Mouse (Mus musculus) midbrain, postnatal 0 days (tissue): ENCODE measurements around the gene Lrrc23. TPM values are rescaled to one million over a fixed set of nuclear protein-coding genes. Genes with fewer than 3 reads are reported as not detected.

Experiments used
- ATAC-seq: fragments of 200-750 bp; cut with Nextera tagmentation; 2 replicates; pipeline ENCODE4 v1.8.0; 2017; ENCODE audit warnings: moderate number of reproducible peaks, mild to moderate bottlenecking, moderate TSS enrichment, moderate library complexity; ENCODE audit not compliant: low FRiP score
- DNase-seq: peaks from one replicate; pipeline ENCODE4 v3.0.0-alpha.2; 2015; ENCODE audit warnings: low spot score
- H3K27ac ChIP-seq: fragments of 300-500 bp; sonication (generic); 2 replicates; pipeline ENCODE4 v1.5.1; 2014; ENCODE audit warnings: low read depth, mild to moderate bottlenecking, low read length, mixed read lengths
- H3K27me3 ChIP-seq: fragments of 300-500 bp; sonication (generic); 2 replicates; pipeline ENCODE4 v1.6.1; 2014; ENCODE audit warnings: low read length, control low read depth, mixed read lengths; ENCODE audit not compliant: insufficient read depth
- H3K36me3 ChIP-seq: fragments of 300-500 bp; sonication (generic); 2 replicates; pipeline ENCODE4 v1.6.1; 2014; ENCODE audit warnings: low read length, control low read depth, mixed read lengths; ENCODE audit not compliant: insufficient read depth
- H3K4me1 ChIP-seq: fragments of 300-500 bp; sonication (generic); 2 replicates; pipeline ENCODE4 v1.6.1; 2014; ENCODE audit warnings: mild to moderate bottlenecking, control low read depth, antibody characterized with exemption, low read length, mixed read lengths; ENCODE audit not compliant: insufficient read depth
- H3K4me2 ChIP-seq: fragments of 300-500 bp; sonication (generic); 2 replicates; pipeline ENCODE4 v1.6.1; 2014; ENCODE audit warnings: low read depth, mild to moderate bottlenecking, low read length, mixed read lengths; ENCODE audit not compliant: poor library complexity, severe bottlenecking
- H3K4me3 ChIP-seq: fragments of 300-500 bp; sonication (generic); 2 replicates; pipeline ENCODE4 v1.5.1; 2014; ENCODE audit warnings: low read depth, mild to moderate bottlenecking, low read length, moderate library complexity
- H3K9ac ChIP-seq: fragments of 300-500 bp; sonication (generic); replicated peaks from 2 replicates; pipeline ENCODE4 v1.6.1; 2014; ENCODE audit warnings: mild to moderate bottlenecking, low read length, moderate library complexity, mixed read lengths; ENCODE audit not compliant: poor library complexity, severe bottlenecking
- H3K9me3 ChIP-seq: fragments of 300-500 bp; sonication (generic); 2 replicates; pipeline ENCODE4 v1.6.1; 2016; ENCODE audit warnings: low read length, control low read depth
- CTCF ChIP-seq: IDR thresholded peaks from 2 replicates; pipeline ENCODE4 v1.5.1; 2016; ENCODE audit warnings: antibody characterized with exemption, mild to moderate bottlenecking
- WGBS: fragments of 180-500 bp; shearing (Covaris S2); extraction: QIAGEN DNeasy Blood & Tissue Kit; methylation state at CpG from one replicate; pipeline ENCODE4 v1.1.7; 2014; 5-methylcytosine and 5-hydroxymethylcytosine counted together
- polyA plus RNA-seq: library from polyadenylated mRNA; unstranded; fragments of >200 nt; fragmentation: Nextera tagmentation; extraction: Ambion mirVana; gene quantifications from 2 replicates; pipeline ENCODE4 v1.2.1, GENCODE M21; 2015
- total RNA-seq: library from RNA; depleted of rRNA; stranded (reverse); fragments of >200 nt; gene quantifications from 2 replicates; pipeline ENCODE4 v1.2.3, GENCODE M21; 2014

The Lrrc23 gene
- total and polyA plus RNA-seq, 2 experiments from 2014 or later = 9.0 to 12.8 TPM

- ATAC-seq = no peak
- Histone ChIP-seq H3K4me1 (no peaks in the 10 kb centered on the region), H3K36me3 (no peaks in the 10 kb centered on the region), H3K4me2 (no peak overlapping the region), H3K27me3 (no peaks in the 10 kb centered on the region), H3K9ac (no peak overlapping the region), H3K4me3 (no peak overlapping the region), H3K27ac (no peak overlapping the region), H3K9me3 (no peaks in the 10 kb centered on the region)
- TF ChIP-seq CTCF = no peak
- 70% methylated on average over 4 of the region's 4 CpGs for WGBS
- no peak for DNase-seq
These were observed 16.3 kb upstream of the Lrrc23 start for GRCm38 (mm10) chr6:124795781-124796180.

GRCm38 (mm10) chr6:124791911-124792310 lies 12.4 kb upstream of the Lrrc23 start:
- Histone ChIP-seq H3K36me3 (no peaks in the 10 kb centered on the region), H3K4me1 (no peaks in the 10 kb centered on the region), H3K9me3 (no peaks in the 10 kb centered on the region), H3K27me3 (no peaks in the 10 kb centered on the region), H3K27ac (no peak overlapping the region), H3K9ac (no peak overlapping the region), H3K4me2 (no peak overlapping the region), H3K4me3 (no peak overlapping the region)
- WGBS = 80% methylated on average over 3 of the region's 3 CpGs
- ATAC-seq (no peak), DNase-seq (no peak)
- TF ChIP-seq CTCF = no peak

GRCm38 (mm10) chr6:124790121-124790520 lies 10.6 kb upstream of the Lrrc23 start:
- no peak overlapping the region for H3K27ac ChIP-seq
- H3K27me3 ChIP-seq = no peaks in the 10 kb centered on the region
- H3K9me3 ChIP-seq = no peaks in the 10 kb centered on the region
- no peak overlapping the region for H3K4me3 ChIP-seq
- 71% methylated on average over 4 of the region's 4 CpGs for WGBS
- TF ChIP-seq CTCF = no peak
- H3K9ac ChIP-seq = no peak overlapping the region
- H3K4me2 ChIP-seq = no peak overlapping the region
- ATAC-seq = no peak
- no peaks in the 10 kb centered on the region for H3K4me1 ChIP-seq
- no peak for DNase-seq
- H3K36me3 ChIP-seq = no peaks in the 10 kb centered on the region

- Histone ChIP-seq H3K27ac (no peak overlapping the region), H3K4me3 (no peak overlapping the region), H3K36me3 (no peaks in the 10 kb centered on the region), H3K4me2 (no peak overlapping the region), H3K27me3 (no peaks in the 10 kb centered on the region), H3K9me3 (no peaks in the 10 kb centered on the region), H3K4me1 (no peaks in the 10 kb centered on the region), H3K9ac (no peak overlapping the region)
- ATAC-seq = no peak
- no peak for TF ChIP-seq CTCF
- WGBS = 73% methylated on average over 4 of the region's 4 CpGs
- peak; percentile 67 for DNase-seq
These were observed 10.0 kb upstream of the Lrrc23 start for GRCm38 (mm10) chr6:124789519-124789918.

GRCm38 (mm10) chr6:124787722-124788121 lies 8.2 kb upstream of the Lrrc23 start:
- H3K27ac ChIP-seq = no peak overlapping the region
- no peaks in the 10 kb centered on the region for H3K27me3 ChIP-seq
- DNase-seq (no peak), ATAC-seq (no peak)
- TF ChIP-seq CTCF = no peak
- H3K4me2 ChIP-seq = no peak overlapping the region
- H3K9ac ChIP-seq = no peak overlapping the region
- H3K9me3 ChIP-seq = no peaks in the 10 kb centered on the region
- H3K4me1 ChIP-seq = no peaks in the 10 kb centered on the region
- no peak overlapping the region for H3K4me3 ChIP-seq
- H3K36me3 ChIP-seq = no peaks in the 10 kb centered on the region
- WGBS = 83% methylated on average over 10 of the region's 10 CpGs

- Histone ChIP-seq H3K4me1 (no peaks in the 10 kb centered on the region), H3K4me2 (no peak overlapping the region), H3K4me3 (no peak overlapping the region), H3K9ac (no peak overlapping the region), H3K36me3 (no peaks in the 10 kb centered on the region), H3K27ac (no peak overlapping the region), H3K9me3 (no peaks in the 10 kb centered on the region), H3K27me3 (no peaks in the 10 kb centered on the region)
- no peak for TF ChIP-seq CTCF
- ATAC-seq = no peak
- no peak for DNase-seq
- 51% methylated on average over 8 of the region's 8 CpGs for WGBS
These were observed 7.4 kb upstream of the Lrrc23 start for GRCm38 (mm10) chr6:124786756-124787420.
